Mouse (Mus musculus) kidney, adult 2 months (tissue): Measurements from ENCODE around the gene Rhox7a.

Experiments
- CTCF ChIP-seq: fragments of 200-500 bp; conservative IDR thresholded peaks from 2 replicates; pipeline ENCODE4 v1.5.1; 2011; ENCODE audit warnings: low read depth, mild to moderate bottlenecking, control low read depth, low read length, moderate library complexity, mixed read lengths; ENCODE audit not compliant: insufficient read depth, insufficient read length
- POLR2A ChIP-seq: fragments of 200-500 bp; IDR thresholded peaks from one replicate; pipeline ENCODE4 v1.6.1; 2011; ENCODE audit warnings: low read depth, low read length, control low read depth

GRCm38 (mm10) chrX:37815665-37816064, 15.8 kb upstream of the Rhox7a start:
- TF ChIP-seq CTCF (0 out of 2 replicates have a peak, but pooled peaks have one; percentile 5), POLR2A (no peak)
